13 mouse cellular contexts compared by ENCODE assay signal in genomic region chr16:44549867-44550679, GRCm38 (mm10). TPM values are rescaled to one million over a fixed set of nuclear protein-coding genes. Genes with fewer than 3 reads are reported as not detected.
DNase-seq lines count a peak whose midpoint lies in the region; ATAC-seq lines count a peak whose summit lies in the region.
"Had no signal": no experiment of that assay in that cellular context is flagged by ENCODE, and none has a peak within 500 bp of the region (broad histone marks: within the 10 kb centered on the region; RNA-seq: fewer than 3 reads in every experiment).

No protein-coding gene starts in this region.

- no peaks in the 10 kb centered on the region for H3K36me3 ChIP-seq in limb, embryonic 11.5 days (ENCODE audit: control insufficient read depth, insufficient read depth, low read length)
- H3K36me3 ChIP-seq in limb, embryonic 10.5 days, result peaks cover 56% of the 10 kb centered on the region
- H3K36me3 ChIP-seq in hindbrain, embryonic 16.5 days (ENCODE audit: control insufficient read depth, insufficient read depth, low read length), result no peaks in the 10 kb centered on the region
- H3K36me3 ChIP-seq in neural tube, embryonic 13.5 days, result no peaks in the 10 kb centered on the region

- H3K4me2 ChIP-seq in limb, embryonic 11.5 days (ENCODE audit: low read depth, severe bottlenecking), result no peak overlapping the region
- H3K4me2 ChIP-seq in hindbrain, embryonic 16.5 days (ENCODE audit: low read length), result peak overlapping the region; percentile 31; the same call in 1 of the 2 replicates
- peak overlapping the region; percentile 42 for H3K4me2 ChIP-seq in neural tube, embryonic 13.5 days

- H3K4me3 ChIP-seq in limb, embryonic 11.5 days (ENCODE audit: low read depth, low read length), result no peak overlapping the region
- H3K4me3 ChIP-seq in limb, embryonic 10.5 days, result no peak overlapping the region
- no peak overlapping the region for H3K4me3 ChIP-seq in hindbrain, embryonic 16.5 days (ENCODE audit: low read length)
- no peak overlapping the region for H3K4me3 ChIP-seq in neural tube, embryonic 13.5 days
- H3K4me3 ChIP-seq: myocyte had no signal

- no peaks in the 10 kb centered on the region for H3K9me3 ChIP-seq in limb, embryonic 11.5 days (ENCODE audit: control insufficient read depth, low read length)
- no peaks in the 10 kb centered on the region for H3K9me3 ChIP-seq in limb, embryonic 10.5 days (replicated peaks)
- H3K9me3 ChIP-seq in hindbrain, embryonic 16.5 days (ENCODE audit: control insufficient read depth, low read length), result no peaks in the 10 kb centered on the region
- H3K9me3 ChIP-seq in neural tube, embryonic 13.5 days, result no peaks in the 10 kb centered on the region

- H3K27ac ChIP-seq in limb, embryonic 11.5 days (replicated peaks; ENCODE audit: low read depth, low read length), result no peak overlapping the region; the same call in 1 of the 2 replicates
- no peak overlapping the region for H3K27ac ChIP-seq in limb, embryonic 10.5 days
- peak overlapping the region; percentile 51 for H3K27ac ChIP-seq in hindbrain, embryonic 16.5 days (ENCODE audit: low read depth, low read length)
- peak overlapping the region; percentile 25 for H3K27ac ChIP-seq in neural tube, embryonic 13.5 days (replicated peaks)

- peaks cover 59% of the 10 kb centered on the region for H3K4me1 ChIP-seq in limb, embryonic 11.5 days (ENCODE audit: control insufficient read depth, insufficient read depth, low read length)
- peaks cover 85% of the 10 kb centered on the region for H3K4me1 ChIP-seq in limb, embryonic 10.5 days
- H3K4me1 ChIP-seq in hindbrain, embryonic 16.5 days (ENCODE audit: control insufficient read depth, insufficient read depth, low read depth, low read length), result peaks cover 47% of the 10 kb centered on the region
- peaks cover 82% of the 10 kb centered on the region for H3K4me1 ChIP-seq in neural tube, embryonic 13.5 days (replicated peaks)

- ATAC-seq in limb, embryonic 11.5 days (ENCODE audit: insufficient number of reproducible peaks, low FRiP score, low TSS enrichment, low read depth), result no peak
- ATAC-seq in hindbrain, embryonic 16.5 days, result no peak; the same call in 1 of the 2 replicates
- ATAC-seq in neural tube, embryonic 13.5 days (ENCODE audit: low read depth), result peak; percentile 30; the same call in 1 of the 2 replicates
- ATAC-seq: inflammation-experienced regulatory T-cells, adult 6 months had no signal

- H3K9ac ChIP-seq in limb, embryonic 11.5 days (ENCODE audit: low read length), result 0 out of 2 replicates have a peak overlapping the region, but pooled peaks have one; percentile 14
- no peak overlapping the region for H3K9ac ChIP-seq in hindbrain, embryonic 16.5 days (ENCODE audit: low read depth, low read length)
- H3K9ac ChIP-seq in neural tube, embryonic 13.5 days, result no peak overlapping the region

- no peaks in the 10 kb centered on the region for H3K27me3 ChIP-seq in limb, embryonic 11.5 days (ENCODE audit: control insufficient read depth, insufficient read depth, low read length)
- H3K27me3 ChIP-seq in limb, embryonic 10.5 days (ENCODE audit: low read depth, poor library complexity, severe bottlenecking), result no peaks in the 10 kb centered on the region
- H3K27me3 ChIP-seq in hindbrain, embryonic 16.5 days (replicated peaks; ENCODE audit: control insufficient read depth, insufficient read depth, low read length), result no peaks in the 10 kb centered on the region
- H3K27me3 ChIP-seq in neural tube, embryonic 13.5 days, result no peaks in the 10 kb centered on the region

- intact Hi-C loops in left cerebral cortex, postnatal 25 days (cut with DNase I), result no loop called here

- WGBS in limb, embryonic 11.5 days, result 16% methylated on average over 7 of the region's 7 CpGs
- 21% methylated on average over 7 of the region's 7 CpGs for WGBS in limb, embryonic 10.5 days
- WGBS in hindbrain, embryonic 16.5 days, result 42% methylated on average over 7 of the region's 7 CpGs
- 28% methylated on average over 7 of the region's 7 CpGs for WGBS in neural tube, embryonic 13.5 days

- peak; percentile 38 for DNase-seq in cerebellum, adult 11 months
- no peak for DNase-seq in cerebellum, postnatal 14 days
- no peak for DNase-seq in limb, embryonic 11.5 days (ENCODE audit: low spot score)
- no peak for DNase-seq in limb, embryonic 10.5 days (ENCODE audit: low spot score)
- no peak for DNase-seq in left cerebral cortex, adult 11 months (ENCODE audit: low spot score)
- DNase-seq in left cerebral cortex, postnatal 25 days (ENCODE audit: low spot score in 2 of 2), result no peak
- DNase-seq: B cell, adult 2 months; thymus, postnatal 25 days had no signal

RNA-seq across cellular contexts. Expression of gene Boc, which starts 8.6 kb away (rescaled TPM):
- 39.3 and 41.9 TPM in 2 replicates for polyA plus RNA-seq in limb, embryonic 11.5 days (2014; fragmentation: Nextera tagmentation; extraction: Ambion mirVana)
- 20.0 and 38.3 TPM in 2 replicates for polyA plus RNA-seq in limb, embryonic 10.5 days (2016; fragmentation: Nextera tagmentation; extraction: Ambion mirVana)
- polyA plus RNA-seq in hindbrain, embryonic 16.5 days (2015; fragmentation: Nextera tagmentation; extraction: Ambion mirVana), result 12.1 and 16.4 TPM in 2 replicates
- polyA plus RNA-seq in neural tube, embryonic 13.5 days (2015; fragmentation: Nextera tagmentation; extraction: Ambion mirVana), result 11.5 and 14.4 TPM in 2 replicates
- total RNA-seq in left cerebral cortex, postnatal 25 days (2021), result 10 to 100 TPM; 19.9 TPM
- total RNA-seq: MEL had no signal

Comparison
In these comparisons a context has a peak if more than half of its experiments do, and no peak if none do; other contexts are left out.
1. H3K27ac ChIP-seq: peak in hindbrain, embryonic 16.5 days (single experiment) and neural tube, embryonic 13.5 days (single experiment); none in limb, embryonic 11.5 days (single experiment) and limb, embryonic 10.5 days (single experiment).